Mouse (Mus musculus) lung, postnatal 14 days (tissue): ENCODE results near the gene Ttc6.
A peak's percentile ranks its signal among the peaks of the same experiment; 100 is the strongest.

Experiments used
- DNase-seq: peaks from one replicate; pipeline ENCODE4 v3.0.0; 2021

Gene Ttc6

DNA sequence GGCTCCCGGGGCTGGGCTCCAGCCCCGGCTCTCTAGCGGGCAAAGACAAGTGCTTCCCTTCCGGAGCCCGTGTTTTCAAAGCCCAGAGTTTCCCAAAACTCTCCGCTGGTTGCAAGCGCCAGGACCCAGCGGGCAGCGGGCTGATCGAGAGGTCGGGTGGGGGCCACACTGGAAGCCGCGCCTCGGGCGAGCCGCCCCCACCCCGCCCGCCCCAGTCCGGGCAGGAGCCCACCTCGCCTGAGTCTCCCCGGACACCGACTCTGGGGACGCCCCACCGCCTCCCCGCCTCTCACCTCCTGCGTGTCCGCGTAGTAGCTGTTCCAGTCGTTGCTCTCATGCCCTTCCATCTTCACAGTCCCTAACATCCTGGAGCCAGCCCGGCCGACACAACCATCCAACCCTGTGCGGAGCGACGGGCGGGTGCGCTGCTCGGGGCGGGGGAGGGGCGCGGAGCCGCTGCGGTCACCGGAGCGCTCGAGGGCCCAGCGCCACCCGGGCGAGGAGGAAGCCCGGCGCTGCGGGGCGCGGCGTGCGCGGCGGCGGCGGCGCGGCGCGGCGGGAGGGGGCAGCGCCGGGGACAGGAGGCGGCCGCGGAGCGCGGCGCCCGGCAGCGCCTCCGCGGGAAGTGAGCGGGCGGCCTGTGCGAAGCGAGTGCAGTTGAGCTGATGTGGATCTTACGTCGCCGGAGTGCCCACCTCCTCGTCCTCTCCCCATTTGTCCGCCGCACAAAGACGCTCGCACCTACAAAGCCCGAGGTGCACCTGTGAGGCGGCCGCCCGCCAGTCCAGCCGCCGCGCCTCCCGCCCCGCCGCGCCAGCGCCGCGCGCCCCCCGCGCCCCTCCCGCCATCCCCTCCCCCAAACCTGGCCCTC lies 18.3 kb upstream of the Ttc6 start:
- DNase-seq, result peak; percentile 60

DNA sequence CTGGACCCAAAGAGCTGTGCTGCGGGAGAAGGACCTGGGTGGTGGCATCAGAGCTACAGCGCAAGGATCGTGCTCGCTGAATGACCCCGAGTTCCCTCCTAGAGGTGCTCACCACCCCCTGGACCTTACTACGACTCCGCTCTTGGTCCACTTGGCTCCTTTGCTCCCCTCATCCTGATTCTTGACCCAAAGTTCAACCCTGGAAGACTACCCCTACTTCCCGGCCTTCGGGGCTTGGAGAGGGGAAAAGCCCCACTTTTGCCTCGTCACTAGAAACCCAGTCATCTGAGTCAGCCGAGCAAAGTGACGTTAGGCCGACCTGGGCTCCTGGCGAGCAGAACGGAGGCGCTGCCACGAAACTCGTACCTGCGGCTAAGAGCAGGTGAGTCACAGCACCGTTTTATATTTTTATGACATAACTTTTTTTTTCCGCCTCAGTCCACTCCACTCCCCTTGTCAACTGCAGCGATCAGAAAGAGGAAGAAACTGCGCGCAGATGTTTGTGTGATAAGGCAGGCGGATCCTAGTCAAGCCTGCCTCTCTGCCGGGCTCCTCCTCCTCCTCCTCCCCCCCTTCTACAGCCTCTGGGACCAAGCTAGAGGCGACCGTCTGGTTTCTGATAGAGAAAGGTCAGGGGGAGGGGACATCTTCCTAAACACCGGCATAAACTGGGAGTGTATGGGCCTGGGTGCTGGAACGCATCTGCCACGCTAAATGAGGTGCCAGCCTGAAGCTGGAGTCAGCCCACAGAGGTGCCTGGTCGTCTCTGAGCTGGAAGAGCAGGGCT lies 17.3 kb upstream of the Ttc6 start, which contains the start of gene Foxa1:
Gene Foxa1, minus strand, starts transcription at position 502 of the 787 bp plus-strand sequence.
- peak; percentile 32 for DNase-seq

DNA sequence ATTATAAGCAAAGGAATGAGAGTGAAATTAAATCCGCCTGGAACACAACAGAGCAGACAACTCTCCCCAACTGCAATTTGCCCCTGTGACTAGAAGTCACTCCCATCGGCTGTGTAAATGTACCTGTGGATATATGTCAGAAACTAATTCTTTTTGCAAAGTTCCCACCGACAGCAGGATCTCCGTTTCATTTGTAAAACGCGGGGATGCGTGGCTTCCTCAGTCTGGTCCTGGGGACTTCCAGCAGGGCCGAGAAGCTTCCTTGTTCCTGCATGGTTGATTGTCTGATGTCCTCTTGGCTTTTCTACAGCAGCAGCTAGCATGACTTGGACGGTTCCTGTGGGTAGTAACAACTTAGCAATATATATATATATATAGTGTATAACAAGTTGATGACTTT lies 16.0 kb upstream of the Ttc6 start:
- DNase-seq, result no peak

DNA sequence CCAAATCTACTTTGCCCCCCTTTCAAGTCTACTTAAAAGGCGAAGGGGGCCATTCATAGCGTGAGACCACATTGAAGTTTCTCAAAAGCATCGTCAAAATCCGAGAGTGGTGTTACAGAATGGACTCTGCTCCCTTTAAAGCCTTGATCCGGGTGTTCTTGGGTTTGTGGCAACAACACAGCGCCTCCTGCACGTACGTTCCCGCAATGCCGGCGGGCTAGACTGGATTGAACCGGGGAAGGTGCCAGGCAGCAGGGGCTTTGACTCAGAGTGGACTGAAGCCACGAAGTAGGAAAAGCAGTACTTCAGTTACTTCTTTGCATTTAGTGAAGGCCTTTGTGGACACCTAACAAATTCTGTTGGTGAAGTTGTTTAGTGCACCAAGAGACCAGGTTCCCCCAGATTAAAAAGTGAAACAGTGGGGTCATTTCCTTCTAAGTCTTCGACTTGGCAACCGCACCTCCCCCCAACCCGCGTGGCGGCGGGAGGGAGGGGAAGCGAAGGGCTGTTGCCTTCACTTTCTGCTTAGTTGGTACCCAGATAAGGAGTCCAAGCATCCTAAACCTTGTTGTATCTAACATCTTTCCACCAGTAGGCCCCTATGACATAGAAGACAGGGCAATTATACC lies 15.4 kb upstream of the Ttc6 start:
- DNase-seq, result peak; percentile 39

DNA sequence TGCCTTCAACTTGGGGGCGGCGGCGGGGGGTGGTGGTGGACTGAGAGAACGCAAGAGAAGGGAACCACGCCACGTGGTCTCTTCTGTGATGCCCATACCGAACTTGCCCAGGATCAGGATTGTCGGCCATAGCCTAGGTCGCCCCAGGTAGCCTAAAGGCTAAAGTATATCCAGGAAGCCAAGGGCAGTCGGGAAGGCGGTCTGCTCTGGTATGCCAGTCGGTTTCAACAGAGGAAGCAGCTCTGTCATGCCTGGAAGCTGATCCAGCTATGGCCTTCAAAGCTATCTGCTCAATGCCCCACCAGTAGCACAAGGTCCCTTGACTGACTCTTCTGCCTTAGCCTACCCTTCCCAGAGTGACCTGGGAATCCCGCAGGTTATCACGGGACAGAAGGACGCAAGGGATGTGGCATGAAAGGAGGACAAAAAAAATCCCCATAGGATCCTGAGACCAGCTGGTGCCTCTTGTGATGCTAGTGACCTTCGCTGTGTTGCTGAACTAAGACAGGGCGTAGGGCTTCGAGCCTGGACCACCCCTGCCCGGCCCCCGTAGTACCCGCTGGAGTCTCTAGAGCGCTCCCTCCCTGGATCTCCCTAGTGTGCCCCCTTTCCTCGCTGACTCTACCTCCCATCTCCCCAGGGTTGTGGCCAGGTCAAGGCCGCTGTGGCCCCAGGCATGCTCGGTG lies 14.8 kb upstream of the Ttc6 start:
- no peak for DNase-seq

DNA sequence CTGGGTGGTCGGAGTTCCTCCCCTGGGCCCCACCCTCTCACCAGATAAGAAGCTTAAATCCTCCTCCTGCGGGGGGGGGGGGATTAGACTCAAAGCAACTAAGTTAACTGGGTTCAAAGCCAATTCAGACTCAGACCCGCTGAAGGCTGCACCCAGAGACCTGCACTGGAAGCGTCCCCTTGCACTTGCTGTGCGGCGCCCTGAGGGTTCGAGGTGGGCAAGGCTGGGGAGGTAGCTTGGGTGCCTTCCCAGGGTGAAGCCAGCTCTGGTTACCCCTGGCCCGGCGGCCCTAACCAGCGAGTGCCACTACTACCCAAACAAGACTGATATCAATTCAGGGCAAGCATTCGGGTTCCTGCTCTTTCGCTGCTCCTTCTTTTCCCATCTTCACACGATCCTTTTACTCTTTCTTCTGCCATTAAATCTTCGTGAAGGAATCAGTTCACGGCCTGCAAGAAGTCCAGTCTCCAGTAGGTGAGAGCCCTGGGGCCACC lies 14.2 kb upstream of the Ttc6 start:
- DNase-seq, result no peak

DNA sequence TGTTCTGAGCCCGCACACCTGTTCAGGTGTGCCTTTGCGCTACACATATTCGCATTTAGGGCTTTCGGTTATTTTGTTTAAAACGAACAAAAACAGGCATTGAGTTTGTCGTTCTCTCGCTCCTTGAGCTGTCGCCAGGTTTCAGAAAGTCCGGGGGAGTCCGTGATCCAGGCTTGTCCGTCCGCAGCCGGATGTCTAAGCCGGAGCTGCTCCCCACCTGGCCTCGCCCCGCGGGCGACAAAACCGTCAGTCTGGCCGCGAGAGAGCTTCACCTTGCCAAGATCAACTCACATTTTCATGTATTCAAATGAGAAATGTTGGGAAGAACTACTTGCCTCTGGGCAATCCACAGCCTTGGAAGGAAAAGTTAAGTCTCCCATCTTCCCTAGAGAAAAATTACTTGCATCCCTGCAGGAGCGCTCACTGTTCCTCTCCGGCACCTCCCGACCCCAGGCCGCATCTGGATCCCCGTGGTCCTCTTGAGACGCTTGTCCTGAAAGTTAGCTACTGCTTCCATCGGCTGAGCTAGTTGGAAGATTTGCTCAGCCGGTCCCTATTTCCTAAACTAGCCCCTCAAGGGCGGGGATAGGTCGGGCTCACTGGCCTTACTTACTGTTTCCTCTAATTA lies 13.6 kb upstream of the Ttc6 start:
- DNase-seq, result no peak

DNA sequence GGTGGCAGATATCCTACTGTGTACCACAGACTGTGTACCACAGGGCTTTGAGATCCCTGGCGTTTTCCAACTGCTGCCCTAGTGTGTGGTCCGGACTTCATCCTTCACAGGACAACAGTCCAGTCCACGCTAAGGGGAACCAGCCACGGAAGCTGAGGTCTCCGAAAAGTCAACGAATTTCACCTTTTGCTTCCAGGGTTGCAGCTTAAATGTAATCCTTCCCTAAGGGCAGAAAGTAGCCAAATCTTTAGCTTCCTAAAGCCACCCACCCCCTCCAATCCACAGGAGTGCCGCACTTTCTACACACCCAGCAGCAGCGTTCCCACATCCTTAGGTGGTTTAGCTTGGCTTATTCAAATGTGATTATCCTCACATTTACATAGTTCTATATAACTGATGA lies 13.0 kb upstream of the Ttc6 start:
- no peak for DNase-seq

DNA sequence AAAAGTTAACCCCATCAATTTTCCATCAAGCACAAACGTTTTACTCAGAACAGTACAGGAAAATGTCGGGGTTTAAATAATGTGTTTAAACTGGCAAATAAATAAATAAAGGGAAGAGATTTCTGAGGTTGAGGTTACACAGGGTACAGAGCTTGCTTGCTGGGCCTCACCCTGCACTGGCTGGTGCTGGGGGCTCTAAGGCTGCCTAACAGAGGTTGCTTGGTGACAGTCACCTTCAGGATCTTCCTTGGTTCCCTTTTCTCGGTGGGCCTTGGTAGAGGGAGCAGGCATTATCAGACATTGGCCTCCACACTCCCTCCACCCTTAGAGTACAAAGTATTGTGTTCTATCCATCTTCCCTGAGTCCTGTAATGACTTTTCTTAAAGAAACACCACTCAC lies 11.6 kb upstream of the Ttc6 start:
- DNase-seq, result no peak

DNA sequence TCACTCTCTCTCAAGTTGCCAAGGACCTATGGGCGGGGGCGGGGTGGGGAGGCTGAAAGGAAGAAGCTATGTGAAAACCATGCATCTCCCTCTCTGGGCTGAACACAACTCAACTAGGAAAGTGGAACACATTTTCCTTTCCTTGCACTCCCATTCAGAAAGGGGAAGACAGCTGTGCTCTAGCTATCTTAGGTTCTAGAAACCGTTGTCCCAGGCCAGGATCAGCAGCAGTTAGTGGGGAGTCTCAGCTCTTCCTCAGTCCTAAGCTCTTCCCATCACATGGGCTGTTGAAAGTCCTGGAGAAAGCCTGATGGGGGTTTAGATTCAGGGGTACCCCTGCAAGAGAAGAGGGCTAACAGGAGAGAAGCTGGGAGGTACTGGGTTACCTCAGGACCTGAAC lies 9.8 kb upstream of the Ttc6 start:
- DNase-seq, result no peak

DNA sequence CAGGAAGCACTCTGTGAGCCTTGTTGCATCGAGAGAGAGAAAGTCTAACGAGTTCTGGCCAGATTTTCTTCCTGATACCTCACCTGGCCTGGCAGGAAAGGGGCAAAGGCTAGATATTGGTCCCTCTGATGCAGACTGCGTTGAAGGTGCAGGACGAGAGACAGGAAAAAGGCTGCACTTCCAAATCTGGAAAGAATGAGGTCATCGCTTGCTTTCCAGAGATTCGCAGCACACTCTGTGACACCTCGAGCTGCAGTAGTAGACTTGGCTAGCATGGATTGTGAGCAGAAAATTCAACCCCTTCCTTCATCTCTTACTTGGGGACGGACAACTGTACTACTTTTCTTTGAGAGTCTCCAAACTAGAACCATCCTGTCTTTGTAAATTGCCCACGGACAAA lies 7.9 kb downstream of the Ttc6 start:
- no peak for DNase-seq

DNA sequence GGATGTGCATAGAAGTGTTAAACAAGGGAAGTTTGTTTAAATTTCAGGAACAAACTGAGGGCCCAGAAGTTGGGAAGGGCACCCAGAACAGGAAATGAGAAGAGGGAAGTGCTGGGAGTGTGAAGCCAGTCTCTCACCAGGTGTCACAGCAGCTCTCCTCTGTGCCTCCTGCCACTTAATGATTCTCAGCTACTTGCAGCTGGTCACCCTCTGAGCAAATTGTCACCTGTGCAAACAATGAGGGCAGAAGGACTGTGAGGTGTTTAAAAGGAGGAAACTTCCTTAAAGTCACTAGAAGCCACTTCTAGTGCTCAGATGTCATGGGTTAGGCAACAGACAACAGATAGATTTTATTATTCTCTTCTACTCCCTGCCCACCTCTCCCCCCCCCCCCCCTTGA lies 8.5 kb downstream of the Ttc6 start:
- DNase-seq, result no peak

DNA sequence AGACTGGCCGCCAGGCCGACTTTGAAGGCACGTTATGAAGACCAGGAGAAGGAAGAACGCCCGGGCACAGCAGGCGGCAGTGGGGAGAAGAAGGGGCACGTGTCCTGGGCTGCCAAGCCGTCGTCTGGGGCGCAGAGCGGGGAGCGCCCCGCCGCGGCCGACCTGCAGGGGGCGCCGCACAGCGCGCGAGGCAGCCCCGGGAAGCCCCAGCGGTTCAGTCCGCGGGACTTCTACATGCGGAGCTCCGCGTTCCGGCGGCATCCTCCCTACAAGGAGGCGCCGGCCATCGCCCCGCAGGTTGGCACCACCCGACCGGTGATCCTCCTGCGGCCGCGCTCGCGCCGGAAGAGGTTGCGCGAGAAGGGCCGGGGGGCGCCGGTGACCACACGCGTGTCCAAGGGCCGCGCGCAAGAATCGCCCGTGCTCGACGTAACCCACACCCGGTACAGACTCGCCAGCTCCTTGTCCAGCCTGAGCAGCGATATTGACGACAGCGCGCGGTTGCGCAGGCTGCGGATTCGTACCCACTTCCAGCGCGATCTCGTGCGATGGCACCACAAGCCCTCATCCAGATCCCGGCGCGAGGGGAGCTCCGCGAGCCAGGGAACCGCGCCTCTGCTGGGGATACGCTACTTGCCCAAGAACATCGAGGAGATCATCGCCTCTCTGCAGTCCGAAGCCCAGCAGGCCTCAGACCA lies 12.2 kb downstream of the Ttc6 start:
- peak; percentile 42 for DNase-seq

DNA sequence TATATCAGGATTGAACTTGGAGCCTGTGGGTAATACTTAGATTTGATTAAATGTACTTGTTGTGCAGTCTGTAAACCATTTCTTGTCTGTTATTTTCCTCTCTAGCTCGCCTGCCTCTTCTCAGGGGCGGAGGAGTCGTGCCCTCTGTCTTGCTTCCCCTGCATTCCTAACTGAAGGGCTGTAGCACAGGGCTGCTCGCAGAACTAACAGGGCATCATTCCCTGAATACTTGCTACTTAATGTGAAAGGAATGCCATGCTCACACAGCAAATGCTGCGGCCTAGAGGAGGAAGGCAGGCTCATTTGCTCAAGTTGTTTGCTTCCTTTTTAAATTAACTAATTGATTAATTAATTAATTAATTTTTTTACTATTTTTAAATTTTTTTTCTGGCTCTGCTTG lies 43.7 kb downstream of the Ttc6 start:
- DNase-seq, result peak; percentile 5

DNA sequence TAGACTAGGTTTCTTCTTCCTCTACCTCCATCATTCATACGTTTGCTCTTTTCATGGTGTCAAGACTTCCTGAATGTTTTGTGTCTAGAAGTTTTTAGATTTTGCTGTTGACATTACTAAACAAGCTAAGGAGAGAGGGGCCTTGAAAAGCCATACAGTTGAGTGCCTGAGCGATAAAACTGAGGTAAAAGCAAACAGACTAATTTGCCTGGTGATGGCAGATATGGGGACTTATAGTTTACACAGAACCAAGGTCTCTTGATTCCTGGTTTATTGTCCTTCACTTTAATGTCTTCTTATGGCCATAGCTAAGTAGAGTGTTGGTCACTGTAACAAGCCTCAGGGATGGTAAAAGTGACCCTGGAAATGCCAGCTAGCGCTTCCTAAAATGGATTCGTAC lies 51.2 kb downstream of the Ttc6 start:
- no peak for DNase-seq

DNA sequence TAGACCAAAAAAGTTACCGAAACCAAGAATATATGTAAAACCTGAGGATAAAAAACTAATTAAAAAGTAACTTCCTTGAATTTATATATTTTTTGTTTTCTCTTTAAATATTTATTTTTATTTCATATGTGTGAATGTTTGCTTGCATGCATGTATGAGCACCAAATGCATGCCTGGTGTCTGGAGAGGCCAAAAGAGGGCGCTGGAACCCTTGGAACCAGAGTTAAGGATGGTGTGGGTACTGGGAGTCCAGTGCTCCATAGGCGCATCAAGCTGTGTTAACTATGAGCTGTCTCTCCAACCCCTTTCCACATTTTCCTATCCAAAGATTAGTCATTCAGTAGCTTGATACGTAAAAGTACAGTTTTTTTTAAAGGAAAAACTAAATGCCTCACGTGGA lies 58.1 kb downstream of the Ttc6 start:
- DNase-seq, result no peak

DNA sequence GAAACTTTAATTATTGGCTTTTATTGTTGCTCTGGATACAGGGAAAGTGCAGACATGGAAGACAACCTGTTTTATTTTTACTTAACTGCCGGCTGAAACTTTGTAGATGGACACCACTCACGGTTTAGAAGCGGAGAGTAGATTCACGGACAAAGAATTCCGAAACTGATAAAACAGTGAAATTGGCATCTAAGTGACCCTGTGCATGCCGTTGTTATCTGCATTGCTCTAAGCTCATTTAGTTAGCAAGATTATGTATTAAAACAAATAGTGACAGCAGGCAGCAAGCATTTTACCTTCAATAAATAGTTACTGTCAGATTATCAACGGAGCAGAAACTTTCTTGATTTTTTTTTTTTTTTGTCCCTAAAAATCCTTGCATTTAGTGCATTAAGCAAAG lies 59.4 kb downstream of the Ttc6 start:
- no peak for DNase-seq

DNA sequence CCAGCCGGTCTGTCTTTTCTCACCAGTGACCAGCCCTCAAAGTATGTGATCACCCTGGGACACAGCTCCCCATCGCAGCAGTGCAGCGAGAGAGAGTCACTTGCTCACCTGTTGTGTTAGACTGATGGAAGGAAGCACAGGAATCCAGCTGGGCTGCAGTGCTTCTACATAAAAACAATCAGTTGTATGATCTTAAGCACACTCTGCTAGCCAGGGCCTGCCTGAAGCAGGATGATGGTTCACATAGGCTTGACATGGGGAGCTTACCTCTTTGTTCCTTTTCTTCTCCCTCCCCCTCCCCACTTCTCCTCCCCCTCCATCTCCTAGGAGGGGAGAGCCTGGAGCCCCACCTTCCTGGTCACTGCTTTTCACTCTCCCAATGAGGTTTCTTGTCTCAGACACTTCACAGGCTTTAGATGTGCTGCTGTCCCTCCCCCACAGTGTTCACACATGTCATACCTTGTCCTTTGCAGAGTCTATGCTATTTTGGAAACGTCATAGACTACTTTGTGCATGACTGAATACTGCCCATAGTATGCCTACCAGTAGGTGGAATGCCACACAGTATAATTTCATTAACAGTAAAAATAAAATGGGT lies 60.2 kb downstream of the Ttc6 start:
- DNase-seq, result no peak

DNA sequence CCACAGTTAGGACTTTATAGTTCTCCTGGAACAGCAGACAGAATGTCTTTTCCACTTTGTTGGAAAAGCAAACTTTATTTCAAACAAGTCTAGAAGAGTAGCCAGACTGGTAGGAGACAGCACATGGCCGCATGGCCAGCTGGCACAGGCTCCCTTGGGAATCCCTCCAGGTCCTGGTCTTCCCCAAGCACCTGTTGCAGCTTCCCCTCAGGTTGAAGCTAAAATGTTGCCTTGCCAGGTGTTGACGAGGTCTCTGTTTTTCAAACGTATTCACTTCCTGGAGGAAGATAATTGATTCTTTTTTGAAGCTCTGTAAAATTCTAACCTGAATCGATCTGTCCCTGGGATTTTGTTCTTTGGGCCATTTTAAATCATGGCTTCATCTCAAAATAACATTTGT lies 86.1 kb downstream of the Ttc6 start:
- DNase-seq, result no peak

DNA sequence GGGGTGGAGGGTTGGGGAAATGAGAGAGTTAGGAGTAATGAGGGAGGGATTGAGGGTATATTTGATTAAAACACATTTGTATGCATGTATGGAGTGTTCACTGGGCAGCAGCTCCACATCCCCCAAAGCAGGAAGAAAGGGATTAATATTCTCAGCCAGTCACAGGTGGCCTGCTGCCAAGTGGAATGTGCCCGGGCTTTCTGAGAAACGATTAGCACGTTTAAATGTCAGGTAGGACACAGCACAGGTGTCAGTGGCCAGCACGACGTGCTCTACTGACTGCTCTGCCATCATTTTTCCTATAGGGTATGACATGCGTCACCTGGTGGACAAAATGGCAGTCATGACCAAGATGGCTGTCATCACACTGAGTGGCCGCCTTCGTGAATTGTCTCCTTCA lies 86.8 kb downstream of the Ttc6 start:
- no peak for DNase-seq

DNA sequence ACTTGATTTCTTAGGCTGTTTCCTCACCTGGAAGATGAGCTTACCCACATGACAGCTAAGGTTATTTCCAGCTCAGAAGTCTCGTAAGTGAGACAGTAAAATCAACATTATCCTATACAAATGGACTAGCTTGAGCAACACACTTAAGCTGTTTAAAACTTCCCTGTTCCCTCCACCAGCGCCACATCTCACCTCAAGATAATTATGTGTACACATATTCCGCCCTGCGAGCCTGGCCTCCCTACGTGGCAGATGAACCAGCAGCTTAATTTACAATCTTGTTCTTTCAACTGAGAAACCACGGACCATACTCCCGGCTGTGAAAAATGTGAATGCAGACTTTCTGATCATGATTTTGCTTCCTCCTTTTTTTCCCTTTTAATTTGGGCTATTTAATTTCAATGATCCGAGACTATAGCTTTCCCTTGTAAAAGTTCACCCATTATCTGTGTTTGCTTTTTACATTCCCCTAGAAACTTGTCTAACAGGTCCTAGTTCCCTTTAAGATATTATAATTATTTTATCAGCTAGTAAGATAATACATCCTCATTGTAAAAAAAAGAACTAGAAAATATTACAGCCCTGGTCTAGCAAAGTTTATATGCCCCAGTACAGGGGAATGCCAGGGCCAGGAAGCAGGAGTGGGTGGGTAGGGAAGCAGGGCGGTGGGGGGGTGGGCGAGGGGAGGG lies 99.2 kb downstream of the Ttc6 start:
- no peak for DNase-seq
